Mouse (Mus musculus) mouse trophoblast stem cell (cell line): ENCODE measurements around the gene Tmem179.

Source experiments
- in situ Hi-C, 2 experiments: fragments of 300-500 bp; cut with MseI, MboI; formaldehyde crosslinking; loops; 2 replicates in 1 of 2; 3 replicates in 1 of 2; pipeline ENCODE4 v1.15.1; 2025

Tmem179 gene

GRCm38 (mm10) chr12:112539466-112539965 lies 23.0 kb upstream of the Tmem179 start:
- in situ Hi-C loops: loop anchor here (5.0 kb wide), 2 partner anchors 37 to 397 kb away; no protein-coding TSS in a partner anchor

- in situ Hi-C loops: loop anchor here (5.0 kb wide), 2 partner anchors 36 to 396 kb away; no protein-coding TSS in a partner anchor
Observed at GRCm38 (mm10) chr12:112538356-112538755, 21.8 kb upstream of the Tmem179 start.

GRCm38 (mm10) chr12:112537233-112537632 lies 20.7 kb upstream of the Tmem179 start:
- in situ Hi-C loops: loop anchor here (5.0 kb wide), 2 partner anchors 35 to 395 kb away; no protein-coding TSS in a partner anchor

- in situ Hi-C loops: no loop called here
Observed at GRCm38 (mm10) chr12:112533758-112534157, 17.2 kb upstream of the Tmem179 start.

GRCm38 (mm10) chr12:112518105-112518504 lies 1.6 kb upstream of the Tmem179 start:
- in situ Hi-C loops: no loop called here

GRCm38 (mm10) chr12:112514897-112515296 lies 1.6 kb downstream of the Tmem179 start:
- in situ Hi-C loops: no loop called here

GRCm38 (mm10) chr12:112510733-112511372 lies 5.7 kb downstream of the Tmem179 start:
- in situ Hi-C loops: no loop called here

- in situ Hi-C loops: no loop called here
Observed at GRCm38 (mm10) chr12:112510365-112510732, 6.2 kb downstream of the Tmem179 start.

- in situ Hi-C loops: no loop called here
Observed at GRCm38 (mm10) chr12:112507984-112508383, 8.6 kb downstream of the Tmem179 start.

GRCm38 (mm10) chr12:112507264-112507663 lies 9.3 kb downstream of the Tmem179 start:
- in situ Hi-C loops: no loop called here

GRCm38 (mm10) chr12:112506267-112506666 lies 10.3 kb downstream of the Tmem179 start:
- in situ Hi-C loops: no loop called here

GRCm38 (mm10) chr12:112503003-112503771 lies 13.4 kb downstream of the Tmem179 start:
- in situ Hi-C loops: loop anchor here in 1 of 2 experiments (5.0 kb wide), 1 partner anchor 34 kb away; no protein-coding TSS in a partner anchor

- in situ Hi-C loops: no loop called here
Observed at GRCm38 (mm10) chr12:112498683-112499082, 17.9 kb downstream of the Tmem179 start.

- in situ Hi-C loops: no loop called here
Observed at GRCm38 (mm10) chr12:112497731-112498130, 18.8 kb downstream of the Tmem179 start.

GRCm38 (mm10) chr12:112496136-112496535 lies 20.4 kb downstream of the Tmem179 start:
- in situ Hi-C loops: no loop called here

- in situ Hi-C loops: no loop called here
Observed at GRCm38 (mm10) chr12:112490444-112490939, 26.1 kb downstream of the Tmem179 start.

- in situ Hi-C loops: no loop called here
Observed at GRCm38 (mm10) chr12:112489535-112489934, 27.0 kb downstream of the Tmem179 start.

GRCm38 (mm10) chr12:112489134-112489533 lies 27.4 kb downstream of the Tmem179 start, which contains the start of gene A530016L24Rik:
Gene A530016L24Rik, plus strand, starts transcription at chr12:112489448.
- in situ Hi-C loops: no loop called here

- in situ Hi-C loops: loop anchor here in 1 of 2 experiments (5.0 kb wide), 1 partner anchor 326 kb away; the partner anchor contains the start of gene Kif26a
Observed at GRCm38 (mm10) chr12:112473777-112474176, 42.8 kb downstream of the Tmem179 start.

GRCm38 (mm10) chr12:112470216-112470615 lies 46.3 kb downstream of the Tmem179 start:
- in situ Hi-C loops: loop anchor here in 1 of 2 experiments (5.0 kb wide), 1 partner anchor 323 kb away; the partner anchor contains the start of gene Kif26a

- in situ Hi-C loops: no loop called here
Observed at GRCm38 (mm10) chr12:112469393-112469792, 47.2 kb downstream of the Tmem179 start.

- in situ Hi-C loops: no loop called here
Observed at GRCm38 (mm10) chr12:112467387-112467786, 49.2 kb downstream of the Tmem179 start.
